Mouse (Mus musculus): ENCODE data around the gene Tm4sf19. TPM values are rescaled to one million over a fixed set of nuclear protein-coding genes. Genes with fewer than 3 reads are reported as not detected.
A peak's percentile ranks its signal among the peaks of the same experiment; 100 is the strongest.

Tm4sf19 gene
- polyA plus RNA-seq, 1 experiment from 2014 or later = not detected

DNA sequence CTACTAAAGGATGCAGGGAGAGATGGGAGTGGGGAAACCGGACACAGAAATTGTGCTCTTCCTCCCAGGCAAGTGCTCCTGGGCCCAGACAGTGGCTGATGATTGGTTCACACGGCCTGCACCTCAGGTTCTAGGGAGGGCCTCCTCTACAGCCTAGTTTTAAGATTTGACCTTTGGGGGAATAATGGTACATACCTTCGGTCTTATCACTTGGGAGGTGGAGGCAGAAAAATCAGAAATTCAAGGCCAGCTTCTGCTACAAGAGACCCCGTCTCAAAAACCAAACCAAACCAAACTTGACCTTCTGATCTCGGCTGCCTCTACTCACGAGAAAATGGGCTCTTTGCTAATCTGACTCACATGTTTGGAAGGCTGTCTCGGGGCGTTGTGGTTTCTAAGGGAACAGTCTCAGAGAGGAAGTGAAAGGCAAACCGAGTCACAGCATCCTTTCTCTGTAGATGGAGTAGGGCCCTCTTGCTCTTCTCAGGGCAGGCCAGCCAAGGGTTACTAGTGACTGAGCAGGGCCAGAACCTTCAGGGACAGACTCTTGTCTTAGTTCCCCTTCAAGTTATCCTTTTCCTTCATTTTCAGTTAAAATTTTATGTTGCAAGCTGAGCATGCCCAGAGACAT lies 1.1 kb downstream of the Tm4sf19 start:
- Histone ChIP-seq H3K27me3 (ENCODE audit: low read depth, poor library complexity, severe bottlenecking) (no peaks in the 10 kb centered on the region), H3K9me3 (replicated peaks) (no peaks in the 10 kb centered on the region), H3K4me3 (no peak overlapping the region), H3K4me1 (peaks cover 4% of the 10 kb centered on the region), H3K27ac (no peak overlapping the region), H3K36me3 (no peaks in the 10 kb centered on the region)
- no peak for DNase-seq (ENCODE audit: low spot score)
- WGBS = 78% methylated on average over 9 of the region's 9 CpGs

DNA sequence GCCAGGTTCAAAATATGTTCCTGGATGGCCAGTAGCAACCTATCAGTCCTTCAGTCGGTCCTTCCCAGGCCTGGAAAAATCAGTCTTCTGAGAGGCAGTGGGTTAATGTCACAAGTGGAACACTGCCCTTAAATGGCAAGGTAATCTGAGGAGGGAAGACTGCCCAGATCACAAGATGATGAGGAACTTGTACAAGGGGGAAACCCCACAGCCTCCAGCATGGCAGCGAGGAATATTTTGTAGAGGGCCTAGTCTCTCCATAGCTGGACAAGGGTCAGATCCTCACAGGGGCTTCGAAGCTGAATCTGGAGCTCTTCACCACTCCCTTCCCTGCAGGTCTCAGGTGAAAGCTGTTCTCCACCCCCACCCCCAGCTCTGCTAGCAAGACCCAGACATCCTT lies 2.5 kb downstream of the Tm4sf19 start:
- no peak overlapping the region for H3K4me3 ChIP-seq
- H3K9me3 ChIP-seq (replicated peaks) = no peaks in the 10 kb centered on the region
- no peaks in the 10 kb centered on the region for H3K27me3 ChIP-seq (ENCODE audit: low read depth, poor library complexity, severe bottlenecking)
- WGBS = 87% methylated on average over 3 of the region's 3 CpGs
- H3K36me3 ChIP-seq = no peaks in the 10 kb centered on the region
- no peak overlapping the region for H3K27ac ChIP-seq
- H3K4me1 ChIP-seq = peaks cover 12% of the 10 kb centered on the region
- DNase-seq (ENCODE audit: low spot score) = no peak

DNA sequence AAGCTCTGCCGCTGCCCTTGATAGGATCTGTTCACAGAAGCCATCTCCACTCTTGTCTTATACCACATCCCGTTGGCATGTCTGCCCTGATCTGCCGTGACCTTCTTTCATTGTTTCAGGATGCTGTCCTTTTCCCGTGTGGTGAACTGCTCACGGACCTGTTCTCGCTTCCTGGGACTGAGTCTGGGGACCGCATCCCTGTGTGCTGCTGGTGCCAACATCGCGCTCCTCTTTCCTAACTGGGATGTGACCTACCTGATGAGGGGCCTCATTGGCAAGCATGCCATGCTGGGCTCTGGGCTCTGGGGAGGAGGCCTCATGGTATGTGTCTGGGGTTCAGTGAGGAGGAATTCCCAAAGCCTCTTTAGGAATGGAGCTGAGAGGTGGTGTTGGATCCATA lies 5.4 kb downstream of the Tm4sf19 start:
- Histone ChIP-seq H3K4me3 (no peak overlapping the region), H3K4me1 (peaks cover 12% of the 10 kb centered on the region), H3K36me3 (no peaks in the 10 kb centered on the region), H3K27ac (no peak overlapping the region), H3K9me3 (replicated peaks) (no peaks in the 10 kb centered on the region), H3K27me3 (ENCODE audit: low read depth, poor library complexity, severe bottlenecking) (no peaks in the 10 kb centered on the region)
- 92% methylated on average over 9 of the region's 9 CpGs for WGBS
- DNase-seq (ENCODE audit: low spot score) = no peak

DNA sequence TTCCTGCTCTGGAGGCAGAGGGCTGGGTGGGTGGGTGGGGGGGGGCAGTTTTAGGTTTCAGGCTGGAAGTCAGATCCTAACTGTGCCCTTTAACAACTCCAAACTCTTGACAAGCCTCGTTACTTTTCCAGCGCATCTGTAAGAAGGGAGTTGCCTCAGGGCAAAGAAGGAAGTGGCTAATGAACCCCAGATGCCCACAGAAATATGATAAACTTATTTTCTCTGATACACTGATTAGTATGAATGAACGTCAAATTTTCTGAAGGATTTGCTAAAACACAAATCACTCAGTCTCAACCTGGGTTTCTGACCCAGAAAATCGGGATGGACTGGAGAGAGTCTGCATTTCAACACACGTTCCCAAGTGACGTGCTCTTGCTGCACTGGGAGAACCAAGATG lies 6.4 kb downstream of the Tm4sf19 start:
- no peaks in the 10 kb centered on the region for H3K36me3 ChIP-seq
- H3K4me1 ChIP-seq = peaks cover 12% of the 10 kb centered on the region
- H3K4me3 ChIP-seq = no peak overlapping the region
- no peaks in the 10 kb centered on the region for H3K9me3 ChIP-seq (replicated peaks)
- H3K27me3 ChIP-seq (ENCODE audit: low read depth, poor library complexity, severe bottlenecking) = no peaks in the 10 kb centered on the region
- no peak overlapping the region for H3K27ac ChIP-seq
- 67% methylated on average over 6 of the region's 6 CpGs for WGBS
- DNase-seq (ENCODE audit: low spot score) = no peak

DNA sequence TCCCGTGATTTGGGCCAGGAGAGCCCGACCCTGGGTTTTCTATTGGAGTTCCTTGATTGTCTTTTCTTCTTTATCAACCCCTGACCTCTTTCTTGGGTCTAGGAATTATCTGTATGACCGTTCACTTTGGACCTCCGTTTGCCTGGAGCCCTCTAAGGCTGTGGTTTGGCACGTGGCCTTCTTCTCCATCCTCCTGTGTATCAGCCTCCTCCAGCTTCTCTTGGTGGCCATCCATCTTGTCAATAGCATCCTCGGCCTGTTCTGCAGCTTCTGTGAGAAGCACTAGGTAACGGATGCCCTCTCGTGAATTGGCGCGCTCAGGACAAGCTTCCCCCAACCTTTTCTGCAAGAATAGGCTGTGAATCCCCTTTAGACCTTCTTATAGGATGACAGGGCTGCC lies 7.4 kb downstream of the Tm4sf19 start:
- Histone ChIP-seq H3K27me3 (ENCODE audit: low read depth, poor library complexity, severe bottlenecking) (no peaks in the 10 kb centered on the region), H3K27ac (no peak overlapping the region), H3K9me3 (replicated peaks) (no peaks in the 10 kb centered on the region), H3K4me1 (peaks cover 12% of the 10 kb centered on the region), H3K36me3 (no peaks in the 10 kb centered on the region), H3K4me3 (no peak overlapping the region)
- no peak for DNase-seq (ENCODE audit: low spot score)
- 82% methylated on average over 10 of the region's 10 CpGs for WGBS

DNA sequence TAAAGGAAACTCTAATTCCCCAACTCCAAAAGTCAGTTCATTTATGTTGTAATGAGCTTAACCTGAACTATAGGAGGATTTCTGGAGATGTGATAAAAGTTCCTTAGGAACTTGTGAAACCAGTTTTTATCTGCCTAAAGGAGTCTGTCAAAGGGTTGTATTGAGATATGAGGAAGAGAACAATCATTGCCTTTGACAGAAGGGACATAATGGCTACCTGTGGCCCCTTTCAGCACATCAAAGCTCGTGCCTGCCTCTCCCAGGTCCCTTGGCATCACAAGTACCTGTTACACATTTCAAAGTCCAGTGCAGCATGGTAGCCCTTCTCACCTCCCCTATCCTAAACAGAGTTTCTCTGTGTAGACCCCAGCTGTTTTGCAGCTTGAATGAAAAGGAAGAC lies 17.2 kb downstream of the Tm4sf19 start:
- Histone ChIP-seq H3K36me3 (no peaks in the 10 kb centered on the region), H3K4me3 (no peak overlapping the region), H3K9me3 (replicated peaks) (no peaks in the 10 kb centered on the region), H3K4me1 (peaks cover 14% of the 10 kb centered on the region), H3K27ac (no peak overlapping the region), H3K27me3 (ENCODE audit: low read depth, poor library complexity, severe bottlenecking) (no peaks in the 10 kb centered on the region)
- DNase-seq (ENCODE audit: low spot score) = no peak
- 74% methylated on average over 1 of the region's 1 CpGs for WGBS

DNA sequence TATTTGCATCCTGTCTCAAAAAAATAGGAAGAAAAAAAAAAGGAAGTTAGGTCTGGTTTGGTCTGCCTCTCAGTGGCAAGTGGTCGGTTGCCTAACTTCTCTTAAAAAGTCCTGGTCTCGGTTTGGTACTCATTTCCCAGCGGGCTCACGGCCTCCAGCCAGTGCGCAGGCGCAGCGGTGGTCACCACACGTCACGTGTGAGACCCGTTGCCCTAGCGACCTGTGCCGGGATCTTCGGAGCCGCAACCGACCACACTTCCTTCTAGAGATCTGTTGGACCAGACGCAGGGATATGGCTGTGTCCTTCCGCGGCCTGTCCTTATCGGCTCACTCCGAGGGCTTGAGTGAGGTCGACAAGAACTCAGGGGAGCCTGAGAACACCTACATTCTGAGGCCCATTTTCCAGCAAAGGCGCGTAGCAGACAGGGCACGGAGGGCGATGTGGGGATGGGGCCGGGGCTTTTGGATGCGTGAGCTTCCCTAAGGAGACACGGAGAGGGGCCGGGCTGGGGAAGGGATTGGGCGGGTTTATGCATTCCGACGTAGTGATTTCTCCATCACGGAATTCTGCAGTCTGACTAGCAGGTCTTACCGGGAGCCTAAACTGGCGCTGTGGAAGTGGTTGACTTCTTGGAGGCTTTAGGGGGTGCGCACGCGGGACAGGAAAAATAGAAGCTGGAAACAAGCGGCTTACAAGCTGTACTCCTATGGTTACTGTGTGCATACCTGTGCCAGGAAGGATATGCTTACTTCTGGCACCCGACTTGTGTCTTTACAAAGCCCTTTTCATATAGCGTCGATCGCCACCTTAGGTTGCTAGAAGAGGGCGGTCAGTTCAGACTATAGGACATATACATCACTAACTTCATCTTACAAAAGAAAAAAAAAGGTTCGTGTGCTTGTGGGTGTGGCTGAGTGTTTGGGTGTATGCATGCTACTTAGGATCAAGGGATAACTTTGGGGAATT lies 19.5 kb downstream of the Tm4sf19 start, which contains the start of gene Tctex1d2:
Gene Tctex1d2 (plus strand): TSS at position 186 of the 967 bp plus-strand sequence.
- peak within 1 kb of the TSS; percentile 71 for H3K4me3 ChIP-seq
- H3K9me3 ChIP-seq (replicated peaks) = no peaks in the 10 kb centered on the region
- H3K36me3 ChIP-seq = no peaks in the 10 kb centered on the region
- DNase-seq (ENCODE audit: low spot score) = peak; percentile 97
- 1% methylated on average over 45 of the region's 45 CpGs for WGBS
- peak within 1 kb of the TSS; percentile 92 for H3K27ac ChIP-seq
- H3K4me1 ChIP-seq = peaks cover 14% of the 10 kb centered on the region
- H3K27me3 ChIP-seq (ENCODE audit: low read depth, poor library complexity, severe bottlenecking) = no peaks in the 10 kb centered on the region

DNA sequence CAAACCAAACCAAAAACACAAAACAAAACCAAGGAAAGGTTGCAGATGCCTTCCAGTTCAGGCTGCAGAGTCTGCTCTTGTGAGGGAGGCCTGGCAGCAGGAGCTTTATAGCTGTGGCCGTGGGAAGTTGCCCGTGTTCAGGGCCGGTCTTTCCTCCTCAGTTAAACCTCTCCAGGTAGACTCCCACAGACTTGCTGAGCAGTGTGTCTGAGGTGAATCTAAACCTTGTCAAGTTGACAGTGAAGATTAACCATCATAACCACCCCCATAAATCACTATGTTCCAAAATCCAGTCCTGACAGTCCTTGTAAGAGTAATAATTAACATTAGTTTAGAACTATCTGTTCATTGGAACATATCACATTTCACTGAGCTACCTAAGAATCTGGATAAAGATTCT lies 27.2 kb downstream of the Tm4sf19 start:
- DNase-seq (ENCODE audit: low spot score) = no peak

DNA sequence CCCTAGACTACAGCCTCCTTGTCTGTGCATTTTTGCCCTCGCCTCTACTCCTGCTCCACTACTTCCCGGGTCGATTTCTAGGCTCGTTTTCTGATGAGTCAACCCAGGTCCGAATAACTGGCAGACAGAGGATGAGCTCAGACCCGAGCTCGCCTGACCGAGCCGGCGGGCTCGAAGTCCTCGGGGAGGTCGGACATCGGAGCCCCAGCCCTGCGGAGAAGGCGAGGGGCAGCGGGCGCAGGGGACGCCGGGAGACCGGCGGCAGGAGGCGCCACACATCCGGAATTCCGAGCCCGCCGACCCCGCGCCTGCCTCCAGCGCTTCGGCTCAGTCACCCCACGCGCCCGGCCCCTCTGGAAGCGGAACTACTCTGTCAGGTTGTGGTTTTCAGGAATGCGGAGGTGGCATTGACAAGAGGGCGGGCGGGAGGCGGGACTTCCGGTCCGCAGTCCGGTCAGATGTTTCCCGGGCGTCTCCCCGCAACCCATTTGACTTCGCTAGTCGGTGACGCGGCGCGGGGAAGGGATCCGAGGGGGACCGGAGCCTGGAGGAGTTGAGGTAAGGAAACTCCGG lies 30.3 kb downstream of the Tm4sf19 start, which contains the start of gene Pcyt1a:
Gene Pcyt1a (plus strand): TSS at position 448 of the 573 bp plus-strand sequence.
- Histone ChIP-seq H3K4me3 (peak within 1 kb of the TSS; percentile 89), H3K4me1 (peaks cover 14% of the 10 kb centered on the region), H3K9me3 (replicated peaks) (no peaks in the 10 kb centered on the region), H3K27me3 (ENCODE audit: low read depth, poor library complexity, severe bottlenecking) (no peaks in the 10 kb centered on the region), H3K36me3 (0 out of 2 replicates have a peak, but pooled peaks cover 3% of the 10 kb centered on the region), H3K27ac (peak within 1 kb of the TSS; percentile 93)
- under 1% methylated on average over 54 of the region's 54 CpGs for WGBS
- peak; percentile 95 for DNase-seq (ENCODE audit: low spot score)

More for the DNA sequence above, 27.2 kb downstream of the Tm4sf19 start:
- WGBS = 79% methylated on average over 3 of the region's 3 CpGs
- peaks cover 14% of the 10 kb centered on the region for H3K4me1 ChIP-seq
- H3K36me3 ChIP-seq = 0 out of 2 replicates have a peak, but pooled peaks cover 3% of the 10 kb centered on the region
- H3K4me3 ChIP-seq = no peak overlapping the region
- no peaks in the 10 kb centered on the region for H3K9me3 ChIP-seq (replicated peaks)
- H3K27me3 ChIP-seq (ENCODE audit: low read depth, poor library complexity, severe bottlenecking) = no peaks in the 10 kb centered on the region
- H3K27ac ChIP-seq = no peak overlapping the region

DNA sequence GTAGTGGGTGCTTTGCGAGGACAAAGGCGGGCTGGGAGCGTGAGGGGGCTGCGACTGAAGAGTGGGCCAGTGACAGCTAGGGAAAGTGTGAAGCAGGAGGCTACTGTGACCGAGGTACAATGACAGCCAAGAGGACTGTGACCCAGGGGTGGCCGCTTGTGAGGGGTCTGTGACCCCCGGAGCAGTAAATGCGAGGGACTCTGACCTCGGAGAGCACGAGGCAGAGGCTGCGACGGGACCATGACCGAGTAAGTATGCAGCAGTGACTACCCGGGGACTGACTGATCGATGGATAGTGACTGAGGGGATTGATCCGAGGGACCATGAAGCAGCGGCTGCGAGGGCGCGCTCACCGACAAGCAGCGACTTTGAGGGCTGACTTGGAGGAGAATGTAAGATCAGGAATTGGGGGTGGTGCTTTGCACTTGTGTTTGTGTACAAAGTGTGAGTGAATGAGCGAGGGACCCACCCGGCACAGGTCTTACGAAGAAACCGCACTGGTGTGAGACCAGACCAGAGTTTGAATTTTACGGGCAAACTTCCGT lies 30.8 kb downstream of the Tm4sf19 start:
- Histone ChIP-seq H3K9me3 (replicated peaks) (no peaks in the 10 kb centered on the region), H3K36me3 (0 out of 2 replicates have a peak, but pooled peaks cover 3% of the 10 kb centered on the region), H3K4me1 (peaks cover 14% of the 10 kb centered on the region), H3K27me3 (ENCODE audit: low read depth, poor library complexity, severe bottlenecking) (no peaks in the 10 kb centered on the region), H3K4me3 (peak overlapping the region; percentile 89), H3K27ac (peak overlapping the region; percentile 93)
- no peak for DNase-seq (ENCODE audit: low spot score)
- whole genome bisulfite sequencing = 3% methylated on average over 28 of the region's 28 CpGs

DNA sequence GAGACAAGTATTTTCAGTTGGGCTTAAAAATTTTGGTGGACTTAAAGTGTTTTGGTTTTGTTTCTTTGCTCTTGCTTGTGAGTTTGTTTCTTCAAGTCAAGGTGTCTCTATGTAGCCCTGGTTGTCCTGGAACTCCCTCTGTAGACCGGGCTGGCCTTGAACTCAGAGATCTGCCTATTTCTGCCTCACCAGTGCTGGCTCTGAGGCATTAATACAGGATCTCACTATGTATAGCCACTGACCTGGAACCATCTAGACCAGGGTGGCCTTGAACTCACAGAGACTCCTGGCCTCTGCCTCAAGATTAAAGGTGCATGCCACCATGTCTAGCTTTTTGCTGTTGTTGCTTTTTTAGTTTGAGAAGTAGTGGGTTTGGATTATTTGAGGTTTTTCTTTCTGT lies 31.6 kb downstream of the Tm4sf19 start:
- peaks cover 17% of the 10 kb centered on the region for H3K4me1 ChIP-seq
- WGBS = 90% methylated on average over 1 of the region's 1 CpGs
- H3K36me3 ChIP-seq = 0 out of 2 replicates have a peak, but pooled peaks cover 3% of the 10 kb centered on the region
- peak overlapping the region; percentile 89; the same call in 1 of the 2 replicates for H3K4me3 ChIP-seq
- H3K27ac ChIP-seq = no peak overlapping the region
- no peaks in the 10 kb centered on the region for H3K27me3 ChIP-seq (ENCODE audit: low read depth, poor library complexity, severe bottlenecking)
- no peak for DNase-seq (ENCODE audit: low spot score)
- no peaks in the 10 kb centered on the region for H3K9me3 ChIP-seq (replicated peaks)

DNA sequence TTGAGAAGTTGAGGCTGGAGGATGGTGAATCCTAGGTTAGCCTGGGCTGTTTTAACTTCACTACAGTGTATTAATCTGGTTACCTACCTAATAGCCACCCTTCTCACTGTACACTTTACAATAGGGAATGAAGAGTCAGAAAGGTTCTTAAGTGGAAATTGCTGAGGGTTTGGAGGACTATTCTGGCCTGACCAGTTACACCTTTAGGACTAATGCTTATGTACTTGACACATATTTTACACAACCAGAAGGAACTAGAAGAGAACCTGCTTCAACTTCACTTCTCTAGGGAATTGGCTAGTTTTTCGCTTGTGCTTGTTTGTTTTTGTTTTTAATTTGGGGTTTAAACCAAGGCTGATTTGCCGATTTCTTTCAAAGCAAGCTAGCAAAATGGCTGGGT lies 32.8 kb downstream of the Tm4sf19 start:
- DNase-seq (ENCODE audit: low spot score) = no peak
- no peaks in the 10 kb centered on the region for H3K36me3 ChIP-seq
- H3K27me3 ChIP-seq (ENCODE audit: low read depth, poor library complexity, severe bottlenecking) = no peaks in the 10 kb centered on the region
- H3K4me1 ChIP-seq = peaks cover 26% of the 10 kb centered on the region
- H3K4me3 ChIP-seq = no peak overlapping the region
- H3K9me3 ChIP-seq (replicated peaks) = no peaks in the 10 kb centered on the region
- no peak overlapping the region for H3K27ac ChIP-seq
- 84% methylated on average over 2 of the region's 2 CpGs for WGBS

Data from limb, embryonic 10.5 days (tissue).